ENCODE assay signal across 8 mouse cellular contexts in genomic region chr6:89595018-89595776, GRCm38 (mm10). TPM values are rescaled to one million over a fixed set of nuclear protein-coding genes. Genes with fewer than 3 reads are reported as not detected.
A peak's percentile ranks its signal among the peaks of the same experiment; 100 is the strongest.
DNase-seq lines count a peak whose midpoint lies in the region; ATAC-seq and TF ChIP-seq lines count a peak whose summit lies in the region.

Gene Chchd6 (minus strand): TSS chr6:89595652.

- WGBS in heart, embryonic 14.5 days: under 1% methylated on average over 56 of the region's 56 CpGs
- under 1% methylated on average over 56 of the region's 56 CpGs for WGBS in liver, embryonic 14.5 days (ENCODE audit: insufficient replicate concordance)
- under 1% methylated on average over 51 of the region's 56 CpGs for WGBS in neural tube, embryonic 11.5 days
- under 1% methylated on average over 53 of the region's 56 CpGs for WGBS in stomach, postnatal 0 days

- H3K4me1 ChIP-seq in brown adipose tissue, adult 24 weeks (ENCODE audit: control insufficient read depth, insufficient read depth, insufficient read length, low read length): no peaks in the 10 kb centered on the region
- H3K4me1 ChIP-seq in heart, embryonic 14.5 days (ENCODE audit: control insufficient read depth in 2 of 2, insufficient read depth in 2 of 2, low read length in 2 of 2): peaks cover 0 to 4% of the 10 kb centered on the region in 2 experiments; a peak in 1 of 4 replicates
- H3K4me1 ChIP-seq in liver, embryonic 14.5 days (replicated peaks; ENCODE audit: control insufficient read depth in 2 of 2, insufficient read depth in 2 of 2, low read length in 1 of 2): peaks cover 4 to 5% of the 10 kb centered on the region in 2 experiments; a peak in 2 of 4 replicates
- H3K4me1 ChIP-seq in neural tube, embryonic 11.5 days (ENCODE audit: control insufficient read depth, insufficient read depth, low read length): peaks cover 4% of the 10 kb centered on the region; the same call in 1 of the 2 replicates
- 0 out of 2 replicates have a peak, but pooled peaks cover 2% of the 10 kb centered on the region for H3K4me1 ChIP-seq in stomach, postnatal 0 days (replicated peaks; ENCODE audit: control insufficient read depth, insufficient read depth)

- H3K9me3 ChIP-seq in heart, embryonic 14.5 days (ENCODE audit: control insufficient read depth, low read length): peaks cover 8% of the 10 kb centered on the region; the same call in 1 of the 2 replicates
- no peaks in the 10 kb centered on the region for H3K9me3 ChIP-seq in liver, embryonic 14.5 days (ENCODE audit: control insufficient read depth, low read length)
- no peaks in the 10 kb centered on the region for H3K9me3 ChIP-seq in neural tube, embryonic 11.5 days (ENCODE audit: control insufficient read depth, low read length)
- 0 out of 2 replicates have a peak, but pooled peaks cover 2% of the 10 kb centered on the region for H3K9me3 ChIP-seq in stomach, postnatal 0 days (ENCODE audit: control insufficient read depth, low read length)

- peak; percentile 99 for ATAC-seq in heart, embryonic 14.5 days (ENCODE audit: insufficient number of reproducible peaks, insufficient read depth, low FRiP score, low read depth)
- ATAC-seq in liver, embryonic 14.5 days (ENCODE audit: insufficient read depth): peak; percentile 100
- peak; percentile 100 for ATAC-seq in neural tube, embryonic 11.5 days (ENCODE audit: insufficient read depth, low FRiP score, low TSS enrichment)
- ATAC-seq in stomach, postnatal 0 days (ENCODE audit: low FRiP score, low TSS enrichment): peak; percentile 100

- H3K27ac ChIP-seq in brown adipose tissue, adult 24 weeks (replicated peaks; ENCODE audit: low read depth, low read length): no peak within 1 kb of the TSS
- no peak within 1 kb of the TSS for H3K27ac ChIP-seq in heart, embryonic 14.5 days (replicated peaks in 1 of 2; ENCODE audit: control insufficient read depth in 1 of 2, insufficient read depth in 1 of 2, low read depth in 2 of 2, low read length in 2 of 2)
- H3K27ac ChIP-seq in liver, embryonic 14.5 days: no peak within 1 kb of the TSS
- H3K27ac ChIP-seq in neural tube, embryonic 11.5 days (ENCODE audit: low read depth, low read length): no peak within 1 kb of the TSS
- no peak within 1 kb of the TSS for H3K27ac ChIP-seq in stomach, postnatal 0 days (replicated peaks)

- no peak for TF ChIP-seq EP300 in liver, embryonic 14.5 days (IDR thresholded peaks at IDR 0.05; ENCODE audit: low read depth)
- no peak for TF ChIP-seq EP300 in stomach, postnatal 0 days (optimal IDR thresholded peaks at IDR 0.05)

- peak within 1 kb of the TSS; percentile 77 for H3K4me3 ChIP-seq in brown adipose tissue, adult 24 weeks (ENCODE audit: insufficient read depth, low read depth, low read length)
- H3K4me3 ChIP-seq in heart, embryonic 14.5 days (ENCODE audit: control insufficient read depth in 1 of 2, insufficient read depth in 1 of 2, low read depth in 1 of 2, low read length in 2 of 2): peak within 1 kb of the TSS; percentile 68 to 78
- peak within 1 kb of the TSS; percentile 72 to 86 for H3K4me3 ChIP-seq in liver, embryonic 14.5 days (ENCODE audit: insufficient read depth in 1 of 2, low read depth in 2 of 2, low read length in 2 of 2)
- H3K4me3 ChIP-seq in neural tube, embryonic 11.5 days (ENCODE audit: low read depth, low read length): peak within 1 kb of the TSS; percentile 71
- peak within 1 kb of the TSS; percentile 68 for H3K4me3 ChIP-seq in stomach, postnatal 0 days (ENCODE audit: low read depth, low read length)

- DNase-seq in CD4-positive, CD25-positive, alpha-beta regulatory T cell, adult 2 months (ENCODE audit: low read depth, low spot score): peak; percentile 94
- peak; percentile 89 for DNase-seq in fibroblast of lung, adult 2 months (ENCODE audit: low read depth)
- DNase-seq in kidney, postnatal 25 days: peak; percentile 96 to 97
- peak; percentile 73 to 74 (median 73) for DNase-seq in liver, embryonic 14.5 days (ENCODE audit: low read depth in 3 of 3, low spot score in 3 of 3)
- peak; percentile 94 for DNase-seq in neural tube, embryonic 11.5 days (ENCODE audit: low spot score)
- DNase-seq in stomach, postnatal 0 days (ENCODE audit: low spot score): peak; percentile 93

- no peaks in the 10 kb centered on the region for H3K36me3 ChIP-seq in heart, embryonic 14.5 days (ENCODE audit: control insufficient read depth, insufficient read depth, low read length)
- H3K36me3 ChIP-seq in liver, embryonic 14.5 days (replicated peaks; ENCODE audit: control insufficient read depth, insufficient read depth, low read depth): no peaks in the 10 kb centered on the region
- no peaks in the 10 kb centered on the region for H3K36me3 ChIP-seq in neural tube, embryonic 11.5 days (ENCODE audit: control insufficient read depth, insufficient read depth, low read length)
- H3K36me3 ChIP-seq in stomach, postnatal 0 days (ENCODE audit: control insufficient read depth, insufficient read depth, low read length): no peaks in the 10 kb centered on the region

- no peak for TF ChIP-seq CTCF in liver, embryonic 14.5 days (IDR thresholded peaks at IDR 0.05; ENCODE audit: low read depth)
- peak; percentile 16 for TF ChIP-seq CTCF in stomach, postnatal 0 days (IDR thresholded peaks at IDR 0.05; ENCODE audit: low read depth)

- no peaks in the 10 kb centered on the region for H3K27me3 ChIP-seq in heart, embryonic 14.5 days (ENCODE audit: control insufficient read depth, insufficient read depth, low read length)
- no peaks in the 10 kb centered on the region for H3K27me3 ChIP-seq in liver, embryonic 14.5 days (ENCODE audit: control insufficient read depth, insufficient read depth, low read length)
- H3K27me3 ChIP-seq in neural tube, embryonic 11.5 days (ENCODE audit: control insufficient read depth, insufficient read depth, low read length): no peaks in the 10 kb centered on the region
- no peaks in the 10 kb centered on the region for H3K27me3 ChIP-seq in stomach, postnatal 0 days (ENCODE audit: control insufficient read depth, insufficient read depth, low read length)

- H3K4me2 ChIP-seq in heart, embryonic 14.5 days (ENCODE audit: low read length): peak within 1 kb of the TSS; percentile 89
- H3K4me2 ChIP-seq in liver, embryonic 14.5 days (ENCODE audit: low read depth): peak within 1 kb of the TSS; percentile 85
- peak within 1 kb of the TSS; percentile 87 for H3K4me2 ChIP-seq in neural tube, embryonic 11.5 days (ENCODE audit: low read depth)
- peak within 1 kb of the TSS; percentile 85 for H3K4me2 ChIP-seq in stomach, postnatal 0 days (replicated peaks; ENCODE audit: low read depth)

- peak within 1 kb of the TSS; percentile 83 for H3K9ac ChIP-seq in heart, embryonic 14.5 days (ENCODE audit: low read length)
- peak within 1 kb of the TSS; percentile 59 for H3K9ac ChIP-seq in liver, embryonic 14.5 days (replicated peaks)
- peak within 1 kb of the TSS; percentile 53 for H3K9ac ChIP-seq in neural tube, embryonic 11.5 days (ENCODE audit: low read length)
- H3K9ac ChIP-seq in stomach, postnatal 0 days (ENCODE audit: low read length): peak within 1 kb of the TSS; percentile 61

RNA-seq across cellular contexts. Expression of gene Chchd6, which starts in this region (rescaled TPM):
- 72.4 and 79.4 TPM in 2 replicates for polyA plus RNA-seq in brown adipose tissue, adult 24 weeks (2012; ENCODE audit: insufficient read depth, insufficient read length, missing spikeins)
- polyA plus RNA-seq in heart, embryonic 14.5 days (2014; fragmentation: Nextera tagmentation; extraction: Ambion mirVana): 56.1 and 56.5 TPM in 2 replicates
- polyA plus RNA-seq in liver, embryonic 14.5 days (2012; rRNA removed): 7.6 and 12.1 TPM in 2 replicates
- 16.3 and 19.1 TPM in 2 replicates for polyA plus RNA-seq in liver, embryonic 14.5 days (2014; fragmentation: Nextera tagmentation; extraction: Ambion mirVana)
- 73.8 and 84.4 TPM in 2 replicates for polyA plus RNA-seq in neural tube, embryonic 11.5 days (2014; fragmentation: Nextera tagmentation; extraction: Ambion mirVana)
- polyA plus RNA-seq in stomach, postnatal 0 days (2015; fragmentation: Nextera tagmentation; extraction: Ambion mirVana): 19.5 and 22.7 TPM in 2 replicates
